Comparison of ENCODE assay signal across 15 mouse cellular contexts in the genomic region with DNA sequence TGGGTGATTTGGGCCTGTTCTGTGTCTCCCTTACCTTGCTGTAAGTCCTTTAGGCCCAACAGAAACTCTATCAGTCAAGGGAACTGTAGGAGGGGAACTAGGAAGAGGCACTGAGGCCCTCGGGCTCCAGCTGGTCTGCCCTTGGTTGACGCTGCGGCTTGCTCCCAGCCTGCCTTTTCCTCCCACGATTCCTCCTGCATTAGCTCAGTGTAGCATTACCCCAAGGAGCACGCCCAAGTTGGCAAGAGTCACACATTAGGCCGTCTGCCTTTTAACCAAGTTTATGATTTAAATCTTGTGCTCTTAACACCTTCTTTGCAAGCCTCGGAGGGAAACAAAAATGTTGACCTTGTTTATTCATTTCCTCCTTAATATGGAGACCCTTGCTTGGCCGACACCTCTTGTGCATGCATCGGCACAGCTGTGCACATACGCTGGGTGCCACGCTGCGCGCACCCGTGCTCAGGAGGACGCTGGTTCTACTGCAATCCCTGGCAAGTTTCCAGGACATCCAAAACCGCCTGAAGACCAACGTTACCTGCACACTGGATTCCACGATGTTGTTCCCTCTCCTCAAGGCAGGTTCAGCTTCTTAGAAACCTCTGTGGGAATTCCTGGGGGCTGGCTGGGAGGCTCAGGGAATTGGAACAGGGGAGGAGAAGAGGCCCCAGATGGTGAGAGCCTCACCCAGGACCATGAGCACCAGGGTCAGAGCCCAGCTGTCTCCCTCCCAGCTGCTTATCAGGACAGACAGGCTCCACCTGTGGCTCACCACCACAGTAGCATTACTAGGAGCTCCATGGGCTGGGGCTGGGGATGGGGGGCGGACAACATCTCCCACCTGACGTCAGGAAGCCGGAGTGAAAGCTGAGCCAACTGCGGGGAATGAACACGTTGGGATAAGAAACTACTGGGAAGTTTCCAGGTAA. TPM values are rescaled to one million over a fixed set of nuclear protein-coding genes. Genes with fewer than 3 reads are reported as not detected.
DNase-seq lines count a peak whose midpoint lies in the region; ATAC-seq and TF ChIP-seq lines count a peak whose summit lies in the region.
"Had no signal": no experiment of that assay in that cellular context is flagged by ENCODE, and none has a peak within 500 bp of the region (broad histone marks: within the 10 kb centered on the region; RNA-seq: fewer than 3 reads in every experiment).

No protein-coding gene starts in this region.

- H3K9me3 ChIP-seq in midbrain, postnatal 0 days (ENCODE audit: low read length): no peaks in the 10 kb centered on the region
- no peaks in the 10 kb centered on the region for H3K9me3 ChIP-seq in liver, postnatal 0 days (ENCODE audit: low read length)
- H3K9me3 ChIP-seq: embryonic facial prominence, embryonic 15.5 days; hindbrain, embryonic 12.5 days; liver, embryonic 13.5 days; neural tube, embryonic 12.5 days had no signal

- WGBS in midbrain, postnatal 0 days: 87% methylated on average over 23 of the region's 23 CpGs
- 70% methylated on average over 23 of the region's 23 CpGs for WGBS in liver, postnatal 0 days (ENCODE audit: insufficient replicate concordance)

- H3K27me3 ChIP-seq in midbrain, postnatal 0 days (ENCODE audit: insufficient read depth, low read length): no peaks in the 10 kb centered on the region
- H3K27me3 ChIP-seq in liver, postnatal 0 days (ENCODE audit: insufficient read depth, low read length): no peaks in the 10 kb centered on the region
- H3K27me3 ChIP-seq: embryonic facial prominence, embryonic 15.5 days; hindbrain, embryonic 12.5 days; neural tube, embryonic 12.5 days had no signal

- intact Hi-C loops in gastrocnemius, adult 2 months (cut with DNase I): no loop called here

- DNase-seq in gastrocnemius, adult 2 months: peak; percentile 37
- no peak for DNase-seq in gastrocnemius, adult 8-10 months (ENCODE audit: low spot score in 2 of 2)
- DNase-seq in urinary bladder, postnatal 4 days (ENCODE audit: low spot score in 2 of 2): peak; percentile 53 to 70
- DNase-seq in urinary bladder, adult 2 months (ENCODE audit: low spot score): no peak
- peak; percentile 28 to 35 for DNase-seq in kidney, postnatal 36 days
- no peak for DNase-seq in midbrain, postnatal 0 days (ENCODE audit: low spot score)
- DNase-seq in adrenal gland, adult 18-20 months (ENCODE audit: low spot score in 2 of 2): no peak
- DNase-seq in liver, postnatal 0 days: no peak
- DNase-seq: cerebellum, adult 9-10 months; layer of hippocampus, adult 9-11 months; liver, embryonic 13.5 days; thymus, postnatal 36 days had no signal

- peaks cover 6% of the 10 kb centered on the region; the same call in 1 of the 2 replicates for H3K36me3 ChIP-seq in midbrain, postnatal 0 days (ENCODE audit: insufficient read depth, low read length)
- no peaks in the 10 kb centered on the region for H3K36me3 ChIP-seq in liver, postnatal 0 days (replicated peaks; ENCODE audit: insufficient read depth, low read length)
- H3K36me3 ChIP-seq: embryonic facial prominence, embryonic 15.5 days; hindbrain, embryonic 12.5 days; liver, embryonic 13.5 days; neural tube, embryonic 12.5 days had no signal

- H3K9ac ChIP-seq in midbrain, postnatal 0 days (replicated peaks; ENCODE audit: low read length, poor library complexity, severe bottlenecking): no peak overlapping the region
- no peak overlapping the region for H3K9ac ChIP-seq in liver, postnatal 0 days (replicated peaks)
- H3K9ac ChIP-seq: embryonic facial prominence, embryonic 15.5 days; hindbrain, embryonic 12.5 days; liver, embryonic 13.5 days; neural tube, embryonic 12.5 days had no signal

- no peak for TF ChIP-seq EP300 in liver, postnatal 0 days (IDR thresholded peaks at IDR 0.05; ENCODE audit: low read depth)

- no peak overlapping the region for H3K4me2 ChIP-seq in midbrain, postnatal 0 days (ENCODE audit: low read depth, low read length, poor library complexity, severe bottlenecking)
- H3K4me2 ChIP-seq in liver, postnatal 0 days (ENCODE audit: low read depth, low read length): no peak overlapping the region
- H3K4me2 ChIP-seq: embryonic facial prominence, embryonic 15.5 days; hindbrain, embryonic 12.5 days; liver, embryonic 13.5 days; neural tube, embryonic 12.5 days had no signal

- ATAC-seq in midbrain, postnatal 0 days (ENCODE audit: low FRiP score): no peak
- no peak for ATAC-seq in liver, postnatal 0 days

- no peak for TF ChIP-seq CTCF in gastrocnemius, adult 2 months (IDR thresholded peaks at IDR 0.05)
- no peak for TF ChIP-seq CTCF in midbrain, postnatal 0 days (IDR thresholded peaks at IDR 0.05)
- TF ChIP-seq CTCF in liver, postnatal 0 days (IDR thresholded peaks at IDR 0.05; ENCODE audit: low read depth): no peak

- H3K27ac ChIP-seq in gastrocnemius, adult 2 months: no peak overlapping the region
- H3K27ac ChIP-seq in midbrain, postnatal 0 days (ENCODE audit: low read depth, low read length): no peak overlapping the region
- no peak overlapping the region for H3K27ac ChIP-seq in liver, postnatal 0 days (ENCODE audit: low read depth)
- H3K27ac ChIP-seq: embryonic facial prominence, embryonic 15.5 days; hindbrain, embryonic 12.5 days; liver, embryonic 13.5 days; neural tube, embryonic 12.5 days had no signal

- H3K4me1 ChIP-seq in midbrain, postnatal 0 days (ENCODE audit: insufficient read depth, low read length): no peaks in the 10 kb centered on the region
- no peaks in the 10 kb centered on the region for H3K4me1 ChIP-seq in liver, postnatal 0 days (ENCODE audit: insufficient read depth)
- H3K4me1 ChIP-seq: liver, embryonic 13.5 days; neural tube, embryonic 12.5 days had no signal

- peak overlapping the region; percentile 7; the same call in 1 of the 2 replicates for H3K4me3 ChIP-seq in gastrocnemius, adult 2 months
- H3K4me3 ChIP-seq in midbrain, postnatal 0 days (ENCODE audit: low read depth, low read length): no peak overlapping the region
- no peak overlapping the region for H3K4me3 ChIP-seq in liver, postnatal 0 days (ENCODE audit: low read depth, low read length)
- H3K4me3 ChIP-seq: embryonic facial prominence, embryonic 15.5 days; hindbrain, embryonic 12.5 days; liver, embryonic 13.5 days; neural tube, embryonic 12.5 days had no signal

RNA-seq across cellular contexts. Expression of a gene that starts 21.6 kb away (rescaled TPM):
- 1 to 10 TPM in 1 of 2 experiments, under 1 TPM in 1; 0.64 to 2.3 TPM for total RNA-seq in gastrocnemius, adult 2 months (2021)
- total RNA-seq in gastrocnemius, adult 8-10 months (2022): 1 to 10 TPM; 1.3 to 1.9 (median 1.7) TPM
- polyA plus RNA-seq in urinary bladder, adult 2 months (2012; rRNA removed): 7.3 and 8.0 TPM in 2 replicates
- total RNA-seq in midbrain, postnatal 0 days (2014; rRNA removed): 2.1 and 4.4 TPM in 2 replicates
- 0.99 and 1.6 TPM in 2 replicates for polyA plus RNA-seq in midbrain, postnatal 0 days (2015; fragmentation: Nextera tagmentation; extraction: Ambion mirVana)
- 1 to 10 TPM; 1.1 to 1.2 TPM for total RNA-seq in adrenal gland, adult 18-20 months (2021)
- 0.31 and 0.36 TPM in 2 replicates for polyA plus RNA-seq in liver, postnatal 0 days (2015; fragmentation: Nextera tagmentation; extraction: Ambion mirVana)

Comparison
In these comparisons a context has a peak if more than half of its experiments do, and no peak if none do; other contexts are left out.
1. DNase-seq: peak in gastrocnemius, adult 2 months (single experiment), urinary bladder, postnatal 4 days (2 of 2) and kidney, postnatal 36 days (2 of 2); none in gastrocnemius, adult 8-10 months (0 of 2), urinary bladder, adult 2 months (single experiment), midbrain, postnatal 0 days (single experiment), adrenal gland, adult 18-20 months (0 of 2) and liver, postnatal 0 days (single experiment).